Mouse (Mus musculus) heart, embryonic 11.5 days (tissue): ENCODE results near the gene Cidec. TPM values are rescaled to one million over a fixed set of nuclear protein-coding genes. Genes with fewer than 3 reads are reported as not detected.

Experiments
- ATAC-seq: fragments of 200-750 bp; cut with Nextera tagmentation; replicated peaks from 2 replicates; pipeline ENCODE4 v1.8.0; 2017; ENCODE audit warnings: moderate library complexity; ENCODE audit not compliant: insufficient number of reproducible peaks, low FRiP score, low TSS enrichment
- H3K27ac ChIP-seq: fragments of 300-500 bp; sonication (generic); 2 replicates; pipeline ENCODE4 v1.5.1; 2014; ENCODE audit warnings: mild to moderate bottlenecking, low read depth, low read length
- H3K27me3 ChIP-seq: fragments of 300-500 bp; sonication (generic); 2 replicates; pipeline ENCODE4 v1.6.1; 2014; ENCODE audit warnings: mild to moderate bottlenecking, low read length, mixed read lengths; ENCODE audit not compliant: control insufficient read depth, insufficient read depth
- H3K36me3 ChIP-seq: fragments of 300-500 bp; sonication (generic); 2 replicates; pipeline ENCODE4 v1.6.1; 2014; ENCODE audit warnings: mild to moderate bottlenecking, low read length, moderate library complexity, mixed read lengths; ENCODE audit not compliant: control insufficient read depth, insufficient read depth
- H3K4me1 ChIP-seq: fragments of 300-500 bp; sonication (generic); 2 replicates; pipeline ENCODE4 v1.6.1; 2014; ENCODE audit warnings: low read length; ENCODE audit not compliant: control insufficient read depth, insufficient read depth
- H3K4me2 ChIP-seq: fragments of 300-500 bp; sonication (generic); 2 replicates; pipeline ENCODE4 v1.6.1; 2014; ENCODE audit warnings: mild to moderate bottlenecking, moderate library complexity
- H3K4me3 ChIP-seq: fragments of 300-500 bp; sonication (generic); 2 replicates; pipeline ENCODE4 v1.5.1; 2014; ENCODE audit warnings: low read depth, low read length
- H3K9ac ChIP-seq: fragments of 300-500 bp; sonication (generic); 2 replicates; pipeline ENCODE4 v1.6.1; 2014; ENCODE audit warnings: mild to moderate bottlenecking, low read depth, low read length, moderate library complexity
- H3K9me3 ChIP-seq: fragments of 300-500 bp; sonication (generic); replicated peaks from 2 replicates; pipeline ENCODE4 v1.6.1; 2016; ENCODE audit warnings: low read length; ENCODE audit not compliant: control insufficient read depth
- WGBS: fragments of 180-500 bp; shearing (Covaris S2); extraction: QIAGEN DNeasy Blood & Tissue Kit; methylation state at CpG from one replicate; pipeline ENCODE4 v1.1.7; 2014; ENCODE audit not compliant: insufficient replicate concordance; 5-methylcytosine and 5-hydroxymethylcytosine counted together
- polyA plus RNA-seq: library from polyadenylated mRNA; unstranded; fragments of >200 nt; fragmentation: Nextera tagmentation; extraction: Ambion mirVana; gene quantifications from 2 replicates; pipeline ENCODE4 v1.2.1, GENCODE M21; 2014

Gene Cidec
- polyA plus RNA-seq, 1 experiment from 2014 or later: not detected

- H3K9ac ChIP-seq: no peak overlapping the region
- no peak overlapping the region for H3K27ac ChIP-seq
- no peaks in the 10 kb centered on the region for H3K36me3 ChIP-seq
- H3K9me3 ChIP-seq: no peaks in the 10 kb centered on the region
- ATAC-seq: no peak
- H3K4me1 ChIP-seq: no peaks in the 10 kb centered on the region
- WGBS: 75% methylated on average over 9 of the region's 9 CpGs
- H3K4me3 ChIP-seq: no peak overlapping the region
- no peaks in the 10 kb centered on the region for H3K27me3 ChIP-seq
- no peak overlapping the region for H3K4me2 ChIP-seq
Observed at GRCm38 (mm10) chr6:113406683-113407082, 28.9 kb downstream of the Cidec start.

DNA sequence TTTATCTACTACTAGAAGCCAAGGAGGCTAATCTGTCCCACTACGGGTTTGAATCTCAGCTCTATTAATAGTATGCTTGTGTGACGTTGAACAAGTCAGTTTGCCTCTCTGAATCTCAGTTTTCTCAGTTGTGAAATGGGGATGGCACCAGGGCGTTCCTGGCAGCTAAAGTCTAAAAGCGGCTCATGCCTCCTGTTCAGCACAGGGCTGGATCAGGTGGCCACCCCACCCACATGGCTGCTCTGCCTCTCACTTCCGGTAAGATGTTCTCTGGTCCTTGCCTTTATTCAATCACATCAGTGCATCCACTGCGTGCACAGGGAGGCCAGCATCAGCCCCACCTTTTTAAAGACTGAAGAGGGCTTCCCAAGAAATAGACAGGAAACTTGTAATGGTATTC is 30.1 kb downstream of the Cidec start:
- H3K4me2 ChIP-seq: no peak overlapping the region
- H3K9me3 ChIP-seq: no peaks in the 10 kb centered on the region
- 70% methylated on average over 6 of the region's 6 CpGs for WGBS
- no peaks in the 10 kb centered on the region for H3K4me1 ChIP-seq
- no peaks in the 10 kb centered on the region for H3K27me3 ChIP-seq
- H3K4me3 ChIP-seq: no peak overlapping the region
- no peak overlapping the region for H3K9ac ChIP-seq
- H3K36me3 ChIP-seq: no peaks in the 10 kb centered on the region
- no peak for ATAC-seq
- H3K27ac ChIP-seq: no peak overlapping the region

DNA sequence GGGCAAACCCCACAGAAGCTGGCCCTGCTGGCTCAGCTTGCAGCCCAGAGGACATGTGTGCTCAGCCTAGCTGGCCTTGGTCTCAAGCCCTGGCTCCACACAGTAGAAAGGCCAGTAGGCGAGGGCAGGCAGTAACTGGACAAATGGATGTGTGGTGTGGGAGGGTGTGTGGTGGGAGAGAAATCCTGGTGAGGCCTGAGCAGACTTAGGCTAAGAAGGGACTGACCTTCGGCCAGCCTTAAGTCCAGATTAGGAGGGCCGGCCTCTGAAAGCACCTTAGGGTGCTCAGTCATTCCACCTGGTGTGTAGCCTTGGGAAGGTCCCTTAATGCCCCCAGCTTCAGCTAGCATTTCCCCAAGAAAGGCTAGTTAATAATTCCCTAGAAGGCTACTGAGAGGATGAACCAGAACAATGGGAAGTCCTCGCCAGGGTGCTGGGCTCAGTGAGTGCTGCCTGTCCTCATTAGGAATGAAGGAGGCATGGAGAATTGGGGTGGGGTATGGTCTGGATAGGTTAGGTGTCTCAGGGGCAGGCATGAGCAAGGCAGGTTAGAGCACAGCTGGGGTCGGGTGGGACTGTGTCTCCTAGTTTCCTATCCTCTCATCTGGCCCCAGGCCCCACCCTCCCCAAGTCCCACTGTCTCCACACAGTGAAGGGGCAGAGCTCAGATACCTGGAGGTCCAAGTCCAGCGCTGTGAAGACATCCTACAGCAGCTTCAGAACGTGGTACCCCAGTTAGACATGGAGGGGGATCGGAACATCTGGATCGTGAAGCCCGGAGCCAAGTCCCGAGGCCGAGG is 30.7 kb downstream of the Cidec start:
- no peaks in the 10 kb centered on the region for H3K9me3 ChIP-seq
- no peak overlapping the region for H3K4me3 ChIP-seq
- ATAC-seq: no peak
- no peak overlapping the region for H3K9ac ChIP-seq
- H3K4me2 ChIP-seq: no peak overlapping the region
- H3K27ac ChIP-seq: no peak overlapping the region
- WGBS: 70% methylated on average over 12 of the region's 12 CpGs
- H3K4me1 ChIP-seq: no peaks in the 10 kb centered on the region
- H3K36me3 ChIP-seq: no peaks in the 10 kb centered on the region
- H3K27me3 ChIP-seq: no peaks in the 10 kb centered on the region

DNA sequence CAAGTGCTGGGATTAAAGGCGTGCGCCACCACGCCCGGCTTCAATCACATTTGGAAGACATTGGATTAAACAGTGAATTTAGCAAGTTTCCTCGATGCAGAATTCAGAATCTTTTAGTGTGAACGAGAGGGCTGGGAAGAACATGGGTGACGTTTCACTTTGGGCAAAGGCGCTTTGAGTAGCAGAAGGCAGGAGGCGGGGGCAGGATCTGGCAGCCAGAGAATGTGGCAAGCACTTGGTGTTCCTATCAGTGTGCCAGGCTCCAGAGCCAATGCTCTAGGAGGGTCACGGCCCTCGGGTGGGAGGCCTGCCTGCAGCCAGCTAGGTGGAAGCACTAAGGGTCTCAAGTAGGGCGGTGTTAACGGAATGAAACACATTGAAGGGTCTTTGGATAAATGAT is 33.5 kb downstream of the Cidec start:
- H3K4me3 ChIP-seq: no peak overlapping the region
- H3K4me2 ChIP-seq: no peak overlapping the region
- WGBS: 85% methylated on average over 13 of the region's 13 CpGs
- no peak for ATAC-seq
- H3K9ac ChIP-seq: no peak overlapping the region
- no peaks in the 10 kb centered on the region for H3K4me1 ChIP-seq
- H3K27me3 ChIP-seq: no peaks in the 10 kb centered on the region
- H3K27ac ChIP-seq: no peak overlapping the region
- no peaks in the 10 kb centered on the region for H3K9me3 ChIP-seq
- H3K36me3 ChIP-seq: no peaks in the 10 kb centered on the region

GRCm38 (mm10) chr6:113396270-113397030 is 39.1 kb downstream of the Cidec start:
- WGBS: 82% methylated on average over 10 of the region's 10 CpGs
- Histone ChIP-seq H3K9me3 (no peaks in the 10 kb centered on the region), H3K27ac (no peak overlapping the region), H3K4me1 (peaks cover 12% of the 10 kb centered on the region; the same call in 1 of the 2 replicates), H3K4me2 (no peak overlapping the region), H3K4me3 (no peak overlapping the region), H3K9ac (no peak overlapping the region), H3K36me3 (no peaks in the 10 kb centered on the region), H3K27me3 (no peaks in the 10 kb centered on the region; the same call in 1 of the 2 replicates)
- ATAC-seq: no peak

DNA sequence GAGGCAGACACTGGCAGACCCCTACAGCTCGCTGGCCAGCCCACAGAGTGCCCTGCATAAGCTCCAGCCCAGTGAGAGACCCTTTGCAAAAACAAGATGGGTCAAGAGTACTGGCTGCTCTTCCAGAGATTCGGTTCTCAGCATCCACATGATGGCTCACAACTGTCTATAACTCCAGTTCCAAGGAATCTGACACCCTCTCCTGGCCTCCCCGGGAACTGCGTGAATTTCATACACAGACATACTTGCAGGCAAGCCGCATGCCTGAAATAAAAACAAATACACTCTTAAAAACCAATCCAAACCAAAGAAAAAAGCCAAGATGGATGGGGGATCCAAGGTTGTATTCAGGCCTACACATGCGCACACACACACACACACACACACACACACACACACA is 40.1 kb downstream of the Cidec start:
- ATAC-seq: no peak
- Histone ChIP-seq H3K36me3 (no peaks in the 10 kb centered on the region; the same call in 1 of the 2 replicates), H3K9me3 (no peaks in the 10 kb centered on the region), H3K4me1 (peaks cover 12% of the 10 kb centered on the region; the same call in 1 of the 2 replicates), H3K4me2 (no peak overlapping the region), H3K9ac (no peak overlapping the region), H3K27me3 (no peaks in the 10 kb centered on the region; the same call in 1 of the 2 replicates), H3K27ac (no peak overlapping the region), H3K4me3 (no peak overlapping the region)
- 91% methylated on average over 6 of the region's 6 CpGs for WGBS

DNA sequence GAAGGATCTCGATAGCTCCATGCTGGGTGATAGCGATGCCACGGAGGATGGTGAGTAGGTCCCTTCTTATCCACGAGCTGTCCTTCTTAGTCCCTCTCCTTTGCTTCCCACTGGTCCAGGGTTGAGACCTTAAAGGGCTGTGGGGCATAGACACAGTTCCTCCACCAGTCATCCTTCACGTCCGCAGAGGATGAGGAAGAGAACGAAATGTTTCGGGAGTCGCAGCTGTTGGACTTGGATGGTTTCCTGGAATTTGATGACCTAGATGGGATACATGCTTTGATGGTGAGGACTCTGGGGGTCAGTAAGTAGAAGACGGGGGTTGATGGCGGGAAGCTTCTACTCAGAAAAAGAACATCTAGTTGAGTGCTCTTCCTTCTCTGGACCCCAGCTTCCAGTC is 40.7 kb downstream of the Cidec start:
- no peaks in the 10 kb centered on the region for H3K9me3 ChIP-seq
- WGBS: 86% methylated on average over 11 of the region's 11 CpGs
- no peak overlapping the region for H3K4me3 ChIP-seq
- no peak overlapping the region for H3K27ac ChIP-seq
- H3K4me2 ChIP-seq: no peak overlapping the region
- no peak overlapping the region for H3K9ac ChIP-seq
- H3K4me1 ChIP-seq: peaks cover 12% of the 10 kb centered on the region; the same call in 1 of the 2 replicates
- no peaks in the 10 kb centered on the region; the same call in 1 of the 2 replicates for H3K27me3 ChIP-seq
- peaks cover under 1% of the 10 kb centered on the region for H3K36me3 ChIP-seq
- ATAC-seq: no peak

DNA sequence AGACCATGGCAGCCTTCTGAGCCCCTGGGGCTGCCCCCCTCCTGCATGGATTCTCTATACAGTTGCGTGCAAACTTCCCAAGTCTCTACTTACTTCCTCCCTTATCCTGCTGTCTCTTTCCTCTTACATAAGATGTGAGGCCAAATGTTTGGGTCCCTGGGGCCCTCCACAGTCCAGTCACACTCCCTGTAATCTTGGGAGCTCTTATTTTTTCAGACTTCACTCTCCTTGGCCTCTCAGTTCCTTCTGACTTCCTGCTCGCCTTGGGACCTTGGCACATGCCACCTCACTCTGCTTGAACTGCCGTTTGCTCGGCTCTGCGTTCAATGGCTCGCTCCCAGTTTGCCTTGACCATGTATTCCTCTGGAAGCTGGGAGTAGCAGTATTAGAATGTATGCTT is 41.6 kb downstream of the Cidec start:
- Histone ChIP-seq H3K9me3 (no peaks in the 10 kb centered on the region), H3K27me3 (no peaks in the 10 kb centered on the region; the same call in 1 of the 2 replicates), H3K4me3 (no peak overlapping the region), H3K27ac (no peak overlapping the region), H3K4me2 (no peak overlapping the region), H3K36me3 (peaks cover 8% of the 10 kb centered on the region), H3K9ac (no peak overlapping the region), H3K4me1 (peaks cover 12% of the 10 kb centered on the region; the same call in 1 of the 2 replicates)
- 83% methylated on average over 6 of the region's 6 CpGs for WGBS
- ATAC-seq: no peak
